Mouse (Mus musculus): Measurements from ENCODE around the gene Camkv. TPM values are rescaled to one million over a fixed set of nuclear protein-coding genes. Genes with fewer than 3 reads are reported as not detected.
A peak's percentile ranks its signal among the peaks of the same experiment; 100 is the strongest.

Camkv gene
- total RNA-seq, 2 experiments from 2014 or later, result 554 to 575 TPM

GRCm38 (mm10) chr9:107923021-107923420, 12.5 kb upstream of the Camkv start:
- DNase-seq (ENCODE audit: low spot score in 2 of 2), result no peak

GRCm38 (mm10) chr9:107923956-107924355, 11.5 kb upstream of the Camkv start:
- no peak for DNase-seq (ENCODE audit: low spot score in 2 of 2)

GRCm38 (mm10) chr9:107925251-107925650, 10.2 kb upstream of the Camkv start:
- no peak for DNase-seq (ENCODE audit: low spot score in 2 of 2)

- peak in 1 of 2 experiments; percentile 47 for DNase-seq (ENCODE audit: low spot score in 2 of 2)
Measured at GRCm38 (mm10) chr9:107926920-107927420, 8.5 kb upstream of the Camkv start.

- peak; percentile 48 to 55 for DNase-seq (ENCODE audit: low spot score in 2 of 2)
Measured at GRCm38 (mm10) chr9:107927749-107928148, 7.7 kb upstream of the Camkv start.

GRCm38 (mm10) chr9:107928169-107928568, 7.3 kb upstream of the Camkv start, which contains the start of gene Actl11:
TSS of gene Actl11 (plus strand) at chr9:107928469.
- no peak for DNase-seq (ENCODE audit: low spot score in 2 of 2)

- DNase-seq (ENCODE audit: low spot score in 2 of 2), result peak in 1 of 2 experiments; percentile 60
Measured at GRCm38 (mm10) chr9:107932221-107932620, 3.3 kb upstream of the Camkv start.

- peak; percentile 31 to 54 for DNase-seq (ENCODE audit: low spot score in 2 of 2)
Measured at GRCm38 (mm10) chr9:107934146-107934545, 1.3 kb upstream of the Camkv start.

GRCm38 (mm10) chr9:107935790-107936214, 328 bp downstream of the Camkv start:
- peak; percentile 59 to 74 for DNase-seq (ENCODE audit: low spot score in 2 of 2)

- peak; percentile 60 to 67 for DNase-seq (ENCODE audit: low spot score in 2 of 2)
Measured at GRCm38 (mm10) chr9:107936215-107936822, 845 bp downstream of the Camkv start.

- no peak for DNase-seq (ENCODE audit: low spot score in 2 of 2)
Measured at GRCm38 (mm10) chr9:107936831-107937230, 1.4 kb downstream of the Camkv start.

- peak in 1 of 2 experiments; percentile 43 for DNase-seq (ENCODE audit: low spot score in 2 of 2)
Measured at GRCm38 (mm10) chr9:107947241-107948194, 12.0 kb downstream of the Camkv start.

- DNase-seq (ENCODE audit: low spot score in 2 of 2), result no peak
Measured at GRCm38 (mm10) chr9:107949184-107949921, 13.9 kb downstream of the Camkv start.

- DNase-seq (ENCODE audit: low spot score in 2 of 2), result no peak
Measured at GRCm38 (mm10) chr9:107949922-107950235, 14.4 kb downstream of the Camkv start, which contains the start of gene Traip. TSS of gene Traip (plus strand) at chr9:107950136.

GRCm38 (mm10) chr9:107950460-107951355, 15.2 kb downstream of the Camkv start:
- peak; percentile 87 to 92 for DNase-seq (ENCODE audit: low spot score in 2 of 2)

GRCm38 (mm10) chr9:107955613-107956289, 20.3 kb downstream of the Camkv start:
- no peak for DNase-seq (ENCODE audit: low spot score in 2 of 2)

GRCm38 (mm10) chr9:107957141-107957540, 21.7 kb downstream of the Camkv start:
- no peak for DNase-seq (ENCODE audit: low spot score in 2 of 2)

- no peak for DNase-seq (ENCODE audit: low spot score in 2 of 2)
Measured at GRCm38 (mm10) chr9:107959896-107960295, 24.4 kb downstream of the Camkv start.

GRCm38 (mm10) chr9:107960928-107961327, 25.5 kb downstream of the Camkv start:
- no peak for DNase-seq (ENCODE audit: low spot score in 2 of 2)

- DNase-seq (ENCODE audit: low spot score in 2 of 2), result peak; percentile 84 to 89
Measured at GRCm38 (mm10) chr9:107961351-107961762, 25.9 kb downstream of the Camkv start.

Data from layer of hippocampus, adult 18-20 months (tissue).